Mouse (Mus musculus) MN1 (cell line): ENCODE results near the gene Phldb2.

Source experiments
- DNase-seq: peaks from one replicate; pipeline ENCODE4 v3.0.0-alpha.2; 2016; ENCODE audit warnings: low spot score

Phldb2 gene

GRCm38 (mm10) chr16:45952035-45952434 lies 1.4 kb downstream of the Phldb2 start:
- no peak for DNase-seq

- DNase-seq: no peak
These were observed 7.1 kb downstream of the Phldb2 start for GRCm38 (mm10) chr16:45946335-45946734.

GRCm38 (mm10) chr16:45945649-45946048 lies 7.7 kb downstream of the Phldb2 start:
- no peak for DNase-seq

GRCm38 (mm10) chr16:45945174-45945631 lies 8.2 kb downstream of the Phldb2 start:
- DNase-seq: no peak

- no peak for DNase-seq
These were observed 11.1 kb downstream of the Phldb2 start for GRCm38 (mm10) chr16:45942169-45942891.

- no peak for DNase-seq
These were observed 12.7 kb downstream of the Phldb2 start for GRCm38 (mm10) chr16:45940701-45941100.

GRCm38 (mm10) chr16:45939436-45939835 lies 14.0 kb downstream of the Phldb2 start:
- no peak for DNase-seq

GRCm38 (mm10) chr16:45937381-45937780 lies 16.0 kb downstream of the Phldb2 start:
- no peak for DNase-seq

- DNase-seq: no peak
These were observed 16.9 kb downstream of the Phldb2 start for GRCm38 (mm10) chr16:45936521-45936920.

- no peak for DNase-seq
These were observed 17.4 kb downstream of the Phldb2 start for GRCm38 (mm10) chr16:45935956-45936483.

- no peak for DNase-seq
These were observed 18.5 kb downstream of the Phldb2 start for GRCm38 (mm10) chr16:45934721-45935407.

GRCm38 (mm10) chr16:45930308-45930707 lies 23.1 kb downstream of the Phldb2 start:
- no peak for DNase-seq

GRCm38 (mm10) chr16:45928090-45928489 lies 25.3 kb downstream of the Phldb2 start:
- DNase-seq: no peak

- no peak for DNase-seq
These were observed 25.8 kb downstream of the Phldb2 start for GRCm38 (mm10) chr16:45927601-45928000.

GRCm38 (mm10) chr16:45926875-45927274 lies 26.5 kb downstream of the Phldb2 start:
- DNase-seq: no peak

GRCm38 (mm10) chr16:45923731-45924424 lies 29.5 kb downstream of the Phldb2 start:
- DNase-seq: no peak

- DNase-seq: no peak
These were observed 30.7 kb downstream of the Phldb2 start for GRCm38 (mm10) chr16:45922546-45923229.

GRCm38 (mm10) chr16:45919572-45919971 lies 33.8 kb downstream of the Phldb2 start:
- DNase-seq: no peak

- no peak for DNase-seq
These were observed 49.8 kb downstream of the Phldb2 start for GRCm38 (mm10) chr16:45903595-45903994.

GRCm38 (mm10) chr16:45898459-45898858 lies 54.9 kb downstream of the Phldb2 start:
- no peak for DNase-seq

GRCm38 (mm10) chr16:45896587-45896986 lies 56.8 kb downstream of the Phldb2 start:
- no peak for DNase-seq

- DNase-seq: no peak
These were observed 58.4 kb downstream of the Phldb2 start for GRCm38 (mm10) chr16:45894998-45895397.
